Mouse (Mus musculus): Measurements from ENCODE around the gene Atxn7.

DNA sequence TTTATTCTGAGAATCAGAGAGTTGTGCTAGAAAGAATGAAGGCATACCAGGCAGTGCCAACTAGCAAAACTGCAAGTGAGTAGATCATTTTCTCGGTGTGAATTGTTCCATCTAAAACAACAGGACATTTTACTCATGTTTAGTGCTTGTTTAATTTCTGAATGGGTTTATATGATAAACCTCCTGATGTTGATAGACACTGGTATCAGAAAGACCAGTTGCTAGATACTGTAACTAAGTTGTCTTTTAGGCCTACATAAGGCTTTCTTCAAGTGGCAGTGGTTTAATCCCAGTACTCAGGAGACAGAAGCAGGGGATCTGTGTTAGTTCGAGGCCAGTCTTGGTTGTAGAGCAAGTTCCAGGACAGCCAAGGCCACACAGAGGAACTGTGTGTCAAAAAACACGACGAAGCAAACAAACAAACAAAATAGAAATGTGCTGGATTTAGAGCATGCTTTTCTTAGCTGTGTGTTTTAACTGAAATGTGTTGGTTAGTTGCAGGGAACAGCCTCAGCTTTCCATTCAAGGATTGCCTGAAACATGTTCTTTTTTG, 125.5 kb downstream of the Atxn7 start:
- no peak for TF ChIP-seq CTCF (IDR thresholded peaks at IDR 0.05; ENCODE audit: low read depth, low read length)
- TF ChIP-seq POLR2A (IDR thresholded peaks at IDR 0.05; ENCODE audit: insufficient read depth, low read length), result no peak
